Mouse (Mus musculus) cerebellum, adult 2 months (tissue): ENCODE measurements at regions not wholly inside any gene's neighbourhood (a gene's known extent, or its start where the extent isn't known, plus 50 kb on each side); places are given as distances from the start of the nearest gene placed in this dataset.

Experiments used
- DNase-seq, 2 experiments: peaks; one replicate each; pipeline ENCODE4 v3.0.0; 2021
- H3K27ac ChIP-seq: fragments of 200-500 bp; 2 replicates; pipeline ENCODE4 v1.5.1; 2012; ENCODE audit warnings: low read length, control low read depth, inconsistent platforms; ENCODE audit not compliant: insufficient read depth
- H3K27me3 ChIP-seq: fragments of 200-500 bp; 2 replicates; pipeline ENCODE4 v1.6.1; 2012; ENCODE audit warnings: inconsistent platforms, mild to moderate bottlenecking, low read length, moderate library complexity; ENCODE audit not compliant: control insufficient read depth, insufficient read depth
- H3K4me1 ChIP-seq: fragments of 200-500 bp; 2 replicates; pipeline ENCODE4 v1.6.1; 2011; ENCODE audit warnings: low read length; ENCODE audit not compliant: control insufficient read depth, insufficient read depth
- H3K4me3 ChIP-seq: fragments of 200-500 bp; replicated peaks from 2 replicates; pipeline ENCODE3; 2011; ENCODE audit warnings: mild to moderate bottlenecking, low read depth, low read length, control low read depth; ENCODE audit not compliant: insufficient read depth
- CTCF ChIP-seq: fragments of 200-500 bp; IDR thresholded peaks from 2 replicates; pipeline ENCODE4 v1.5.1; 2011; ENCODE audit warnings: low read depth, mild to moderate bottlenecking, control low read depth, low read length, moderate library complexity, borderline replicate concordance; ENCODE audit not compliant: insufficient read depth
- POLR2A ChIP-seq: fragments of 200-500 bp; IDR thresholded peaks from 2 replicates; pipeline ENCODE4 v1.6.1; 2011; ENCODE audit warnings: low read length, control low read depth, borderline replicate concordance; ENCODE audit not compliant: insufficient read depth
- whole genome bisulfite sequencing: fragments of 180-500 bp; shearing (Covaris S2); methylation state at CpG from one replicate; pipeline ENCODE4 v1.1.7; 2018; 5-methylcytosine and 5-hydroxymethylcytosine counted together

- 92% methylated on average over 3 of the region's 3 CpGs for WGBS
- Histone ChIP-seq H3K27ac (no peak overlapping the region), H3K4me3 (no peak overlapping the region), H3K27me3 (no peaks in the 10 kb centered on the region), H3K4me1 (no peaks in the 10 kb centered on the region)
- no peak for DNase-seq
- TF ChIP-seq POLR2A: no peak
- no peak for TF ChIP-seq CTCF
Observed at GRCm38 (mm10) chr3:29801081-29801480, 719.3 kb downstream of the Egfem1 start.

GRCm38 (mm10) chr3:29774365-29774764 is 692.5 kb downstream of the Egfem1 start:
- no peak for DNase-seq
- WGBS: 59% methylated on average over 3 of the region's 3 CpGs
- TF ChIP-seq CTCF (no peak), POLR2A (no peak)
- Histone ChIP-seq H3K27ac (no peak overlapping the region), H3K4me3 (no peak overlapping the region), H3K27me3 (no peaks in the 10 kb centered on the region), H3K4me1 (no peaks in the 10 kb centered on the region)

GRCm38 (mm10) chr3:29771194-29771593 is 689.4 kb downstream of the Egfem1 start:
- Histone ChIP-seq H3K4me1 (no peaks in the 10 kb centered on the region), H3K4me3 (no peak overlapping the region), H3K27me3 (no peaks in the 10 kb centered on the region), H3K27ac (no peak overlapping the region)
- TF ChIP-seq POLR2A: no peak
- no peak for TF ChIP-seq CTCF
- WGBS: 96% methylated on average over 1 of the region's 1 CpGs
- DNase-seq: no peak

GRCm38 (mm10) chr3:29768592-29768991 is 686.8 kb downstream of the Egfem1 start:
- Histone ChIP-seq H3K4me1 (no peaks in the 10 kb centered on the region), H3K4me3 (no peak overlapping the region), H3K27ac (no peak overlapping the region), H3K27me3 (no peaks in the 10 kb centered on the region)
- 69% methylated on average over 5 of the region's 5 CpGs for WGBS
- no peak for TF ChIP-seq POLR2A
- no peak for TF ChIP-seq CTCF
- no peak for DNase-seq

- no peak for DNase-seq
- Histone ChIP-seq H3K4me3 (no peak overlapping the region), H3K27ac (no peak overlapping the region), H3K4me1 (no peaks in the 10 kb centered on the region), H3K27me3 (no peaks in the 10 kb centered on the region)
- WGBS: 98% methylated on average over 3 of the region's 3 CpGs
- no peak for TF ChIP-seq POLR2A
Observed at GRCm38 (mm10) chr3:29764021-29764420, 682.2 kb downstream of the Egfem1 start.

GRCm38 (mm10) chr3:29757821-29758494 is 676.1 kb downstream of the Egfem1 start:
- H3K27ac ChIP-seq: no peak overlapping the region
- TF ChIP-seq CTCF (no peak), POLR2A (no peak)
- no peaks in the 10 kb centered on the region for H3K27me3 ChIP-seq
- no peak for DNase-seq
- H3K4me3 ChIP-seq: no peak overlapping the region
- H3K4me1 ChIP-seq: no peaks in the 10 kb centered on the region
- WGBS: 28% methylated on average over 8 of the region's 8 CpGs
